Mouse (Mus musculus) mammary gland, adult 2 months (tissue): ENCODE results near the gene Gm9844. TPM values are rescaled to one million over a fixed set of nuclear protein-coding genes. Genes with fewer than 3 reads are reported as not detected.

Source experiments
- polyA plus RNA-seq: library from polyadenylated mRNA; depleted of rRNA; stranded (reverse); fragments of >200 nt; gene quantifications from 2 replicates; pipeline ENCODE4 v1.2.3, GENCODE M21; 2012; ENCODE audit warnings: low replicate concordance; rRNA removed

Gene Gm9844
- 2.9 and 4.6 TPM in 2 replicates for polyA plus RNA-seq

GRCm38 (mm10) chr7:24861913-24862312, at the start of gene Gm9844:
TSS of gene Gm9844 (plus strand) at chr7:24862213.

DNA sequence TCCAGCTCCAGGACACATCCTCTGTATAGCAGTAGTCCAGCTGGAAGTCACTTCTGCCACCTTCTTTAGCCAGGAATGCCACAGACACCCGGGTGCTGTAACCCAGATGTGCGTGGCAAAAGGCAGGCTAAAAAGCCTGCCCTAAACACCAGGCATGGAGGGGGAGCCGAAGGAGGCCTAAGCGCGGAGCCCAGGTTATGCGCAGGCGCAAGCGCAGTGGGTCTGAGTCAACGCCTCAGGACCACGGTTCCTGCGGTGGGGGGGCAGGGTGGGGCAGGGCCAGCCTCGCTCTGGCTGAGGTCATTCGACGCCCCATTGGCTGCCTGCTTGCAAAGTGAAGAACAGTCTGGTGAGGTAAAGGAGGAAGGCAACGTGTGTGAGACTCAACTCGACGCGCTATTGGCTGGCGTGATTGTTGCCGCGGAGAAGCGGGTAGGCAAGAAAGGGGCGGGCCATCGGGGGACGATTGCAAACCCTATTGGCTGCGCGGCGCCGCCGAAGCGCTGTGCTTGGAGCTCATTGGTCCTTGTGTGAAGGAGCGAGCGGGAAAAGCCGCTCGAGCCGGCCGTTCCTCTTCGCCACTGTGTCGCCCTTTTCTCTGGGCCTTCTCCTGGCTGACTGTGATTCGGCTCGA, 7.6 kb downstream of the Gm9844 start, which contains the start of the genes Lypd4 and Dmrtc2:
Lypd4 (minus strand) TSS at position 410 of the 634 bp plus-strand sequence.
Dmrtc2 (plus strand) TSS at position 526 of the 634 bp plus-strand sequence.

GRCm38 (mm10) chr7:24883896-24884692, 22.1 kb downstream of the Gm9844 start, which contains the start of gene Rps19:
TSS of gene Rps19 (plus strand) at chr7:24884371.

GRCm38 (mm10) chr7:24897224-24897623, 35.2 kb downstream of the Gm9844 start, which contains the start of gene Cd79a:
TSS of gene Cd79a (plus strand) at chr7:24897381.

DNA sequence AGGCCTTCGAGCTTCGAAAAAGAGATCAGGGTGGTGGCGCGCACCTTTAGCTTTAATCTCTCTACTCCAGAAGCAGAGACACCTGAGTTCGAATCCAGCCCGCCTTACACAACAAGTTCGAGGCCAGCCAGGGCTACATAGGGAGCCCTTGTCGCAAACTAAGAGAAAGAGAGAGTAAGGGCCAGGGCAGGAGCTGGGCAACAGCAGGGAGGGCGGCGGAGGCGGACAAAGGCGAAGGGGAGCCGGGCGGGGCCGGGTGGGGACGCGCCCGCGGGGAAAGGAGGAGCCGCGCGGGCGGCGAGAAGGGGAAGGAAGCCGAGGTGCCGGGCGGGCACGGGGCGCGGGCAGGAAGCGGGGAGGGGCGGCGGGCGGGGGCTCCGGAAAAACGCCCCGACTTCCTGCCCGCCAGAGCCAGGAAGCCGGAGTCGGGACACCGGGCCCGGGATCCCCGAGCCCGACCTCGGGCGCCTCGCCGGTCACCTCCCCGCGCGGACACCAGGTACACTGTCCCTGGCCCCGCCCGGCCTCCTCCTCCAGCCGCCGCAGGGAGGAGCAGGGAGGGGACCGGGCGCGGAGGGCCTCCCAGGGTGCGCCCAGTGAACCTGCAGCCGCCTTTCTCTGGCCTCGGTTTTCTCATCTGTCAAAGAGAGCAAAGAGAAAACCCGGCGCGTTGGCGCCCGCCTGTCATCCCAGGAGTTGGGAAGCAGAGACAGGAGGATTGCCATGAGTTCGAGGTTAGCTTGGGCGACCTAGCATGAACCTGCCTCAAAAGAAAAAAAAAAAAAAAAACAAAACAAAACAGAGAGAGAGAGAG, 40.8 kb downstream of the Gm9844 start, which contains the start of gene Arhgef1:
Arhgef1 (plus strand) TSS at position 283 of the 814 bp plus-strand sequence.

Other genes with a start within 250 kb of the Gm9844 start
- 7.3 and 8.8 TPM in 2 replicates for gene Lypd3, start 225.7 kb upstream of the Gm9844 start, polyA plus RNA-seq
- gene Tex101, start 185.5 kb upstream of the Gm9844 start, polyA plus RNA-seq, result not detected in 2 replicates
- not detected in 2 replicates for gene BC049730, start 153.0 kb upstream of the Gm9844 start, polyA plus RNA-seq
- not detected in 2 replicates for gene Gm4763, start 135.3 kb upstream of the Gm9844 start, polyA plus RNA-seq
- gene Cd177, start 101.9 kb upstream of the Gm9844 start, polyA plus RNA-seq, result 0.41 and 0.66 TPM in 2 replicates
- gene Ceacam10, start 85.0 kb upstream of the Gm9844 start, polyA plus RNA-seq, result 0.19 and 0.30 TPM in 2 replicates
- gene Lypd4, start 7.7 kb downstream of the Gm9844 start, polyA plus RNA-seq, result 0.23 TPM in 1 of 2 replicates, not detected in the other
- 0.09 TPM in 1 of 2 replicates, not detected in the other for gene Dmrtc2, start 7.8 kb downstream of the Gm9844 start, polyA plus RNA-seq
- gene Rps19, start 22.2 kb downstream of the Gm9844 start, polyA plus RNA-seq, result 631 and 672 TPM in 2 replicates
- 227 and 413 TPM in 2 replicates for gene Cd79a, start 35.2 kb downstream of the Gm9844 start, polyA plus RNA-seq
- gene Arhgef1, start 40.7 kb downstream of the Gm9844 start, polyA plus RNA-seq, result 431 and 893 TPM in 2 replicates
- not detected in 2 replicates for gene Gm4881, start 82.3 kb downstream of the Gm9844 start, polyA plus RNA-seq
- 616 and 766 TPM in 2 replicates for gene Rabac1, start 110.5 kb downstream of the Gm9844 start, polyA plus RNA-seq
- 17.6 and 20.0 TPM in 2 replicates for gene Atp1a3, start 143.7 kb downstream of the Gm9844 start, polyA plus RNA-seq
- gene Grik5, start 210.1 kb downstream of the Gm9844 start, polyA plus RNA-seq, result 25.8 and 38.3 TPM in 2 replicates
- 32.4 and 58.6 TPM in 2 replicates for gene Zfp574, start 210.4 kb downstream of the Gm9844 start, polyA plus RNA-seq